Mouse (Mus musculus): ENCODE measurements at regions not wholly inside any gene's neighbourhood (a gene's known extent, or its start where the extent isn't known, plus 50 kb on each side); places are given as distances from the start of the nearest gene placed in this dataset.
A peak's percentile ranks its signal among the peaks of the same experiment; 100 is the strongest.

DNA sequence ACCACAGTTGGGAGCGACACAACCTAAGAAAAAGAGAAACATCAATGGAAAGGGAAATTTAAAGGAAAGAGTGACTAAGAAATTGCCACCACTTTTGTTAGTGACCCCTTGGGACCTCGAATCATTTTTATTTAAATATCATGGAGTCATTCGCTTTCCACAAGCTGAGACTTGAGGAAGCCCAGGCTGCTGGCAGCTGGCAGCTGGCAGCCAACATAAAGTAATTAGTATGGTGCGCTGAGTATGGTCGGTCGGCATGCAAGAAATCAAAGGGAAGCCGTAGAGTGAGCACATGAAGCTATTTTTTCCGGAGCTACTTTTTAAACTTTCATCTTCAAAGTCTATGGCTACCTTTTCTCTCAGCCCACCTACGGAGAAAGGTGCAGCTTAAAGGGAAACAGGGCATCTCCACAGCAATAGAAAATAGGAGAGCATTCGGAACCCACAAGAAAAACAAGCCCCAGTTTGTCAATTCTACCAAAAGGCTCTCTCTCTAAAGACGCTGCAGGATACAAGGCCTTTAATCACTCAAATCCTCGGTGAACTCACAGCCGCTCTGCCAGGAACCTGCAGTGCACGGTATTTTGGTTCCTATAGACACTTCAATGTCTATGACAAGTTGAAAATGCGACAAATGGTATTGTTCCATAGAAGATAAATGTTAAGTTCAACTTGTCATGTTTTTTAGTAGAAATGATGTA is 206.6 kb upstream of the Tll1 start:
- DNase-seq: no peak

DNA sequence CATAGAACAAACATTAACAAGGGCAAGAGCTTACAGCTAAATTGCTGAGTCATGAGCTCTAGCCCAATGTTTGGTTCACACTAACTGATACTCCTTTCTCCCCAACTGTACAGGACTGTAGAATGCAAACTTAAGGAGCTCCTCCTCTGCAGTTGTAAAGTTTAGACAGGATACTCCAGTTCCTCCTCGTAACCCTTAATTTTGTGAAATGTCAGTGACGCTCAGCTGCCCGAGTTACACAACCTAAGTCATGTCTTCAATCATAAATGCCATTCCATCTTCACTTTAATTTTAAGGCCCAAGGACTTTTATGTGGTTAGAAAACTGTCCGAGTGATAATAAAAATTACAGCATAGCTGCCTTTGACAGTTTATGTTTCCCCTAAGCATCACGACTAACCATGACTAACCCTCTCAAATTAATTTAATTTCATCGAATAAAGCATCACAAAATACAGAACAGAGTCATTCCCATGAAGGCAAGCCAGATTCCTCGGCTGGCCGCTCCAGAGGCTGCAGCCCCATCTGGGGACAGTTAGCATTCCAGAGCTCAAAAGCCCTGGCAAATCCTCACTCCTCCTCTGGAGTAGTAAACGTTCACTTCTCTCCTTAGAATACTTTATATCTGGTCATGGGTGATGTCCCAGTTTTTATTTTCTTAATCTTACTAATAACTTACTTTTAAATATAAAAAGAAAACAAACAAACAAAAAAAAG is 200.9 kb upstream of the Tll1 start:
- no peak for DNase-seq

DNA sequence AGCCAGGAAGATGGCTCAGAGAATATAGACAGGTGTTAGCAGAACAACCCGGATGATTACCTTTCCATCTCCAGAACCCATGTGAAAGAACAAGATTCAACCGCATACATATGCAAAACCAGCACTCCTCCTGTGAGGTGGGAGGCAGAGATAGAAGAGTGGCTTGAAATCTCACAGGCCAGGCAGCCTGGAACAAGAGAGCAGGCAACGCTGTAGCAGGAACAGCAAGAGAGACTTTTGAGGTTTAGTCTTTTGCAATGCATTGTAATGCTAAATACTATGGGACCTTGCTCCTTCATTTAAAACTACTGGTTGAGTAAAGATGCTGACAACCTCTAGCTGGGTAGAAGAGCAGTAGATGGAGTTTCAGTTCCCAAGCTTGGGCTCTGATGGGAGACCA is 193.5 kb upstream of the Tll1 start:
- no peak for DNase-seq

DNA sequence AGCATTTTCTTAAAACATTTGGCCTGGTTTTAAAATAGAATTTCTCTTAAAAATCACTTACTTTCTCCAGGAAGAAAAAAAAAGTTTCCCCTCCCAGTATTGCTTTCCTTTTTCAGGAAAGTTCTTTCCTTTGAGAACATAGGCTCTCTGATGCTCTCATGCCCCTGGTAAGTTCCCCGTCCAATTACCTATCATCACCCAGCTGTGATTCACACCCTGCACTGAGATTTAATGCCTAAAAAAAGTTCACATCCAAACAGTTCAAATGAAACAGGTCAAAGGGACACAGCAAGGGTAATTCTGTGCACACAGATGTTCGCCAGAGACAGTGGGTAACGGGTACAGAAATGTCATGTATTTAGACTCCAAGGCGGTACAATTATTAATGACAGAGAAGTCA is 191.8 kb upstream of the Tll1 start:
- no peak for DNase-seq

DNA sequence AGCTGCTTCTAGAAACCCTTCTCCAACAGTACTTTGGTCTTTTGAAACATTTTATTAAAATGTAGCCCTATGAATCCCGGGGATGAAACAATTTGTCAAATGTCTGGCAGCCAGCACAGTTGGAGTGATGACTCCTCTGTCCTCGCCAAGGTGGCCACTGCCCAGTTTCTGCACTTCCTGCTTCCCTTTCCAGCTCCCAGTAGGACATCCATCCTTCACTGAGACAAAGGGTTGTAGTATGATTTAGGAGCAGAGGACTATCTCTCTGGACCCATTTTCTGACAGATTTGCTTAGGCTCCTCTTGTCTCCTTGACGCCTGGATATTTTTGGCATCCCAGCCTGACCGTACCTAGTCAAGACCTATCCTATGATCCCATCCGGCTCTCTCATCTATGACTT is 189.7 kb upstream of the Tll1 start:
- DNase-seq: peak; percentile 60 to 64

DNA sequence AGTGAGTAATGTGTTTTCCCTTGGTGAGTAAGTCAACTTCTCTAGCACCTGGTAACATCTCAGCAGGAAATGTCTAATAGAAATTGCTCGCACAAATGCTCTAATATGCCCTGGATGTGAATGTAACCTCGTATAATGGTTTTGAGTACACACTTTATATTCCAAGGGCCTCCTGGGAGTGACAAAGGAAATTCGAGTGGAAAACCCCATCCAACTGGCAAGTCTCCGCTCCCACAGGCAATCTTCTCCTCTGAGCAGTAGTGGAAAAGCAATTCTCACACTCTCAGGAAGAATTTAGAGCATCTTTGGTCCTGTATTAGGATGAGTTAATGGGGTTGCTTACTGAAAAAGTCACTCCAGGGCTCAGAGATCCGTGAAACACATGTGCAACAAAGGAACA is 183.4 kb upstream of the Tll1 start:
- no peak for DNase-seq

DNA sequence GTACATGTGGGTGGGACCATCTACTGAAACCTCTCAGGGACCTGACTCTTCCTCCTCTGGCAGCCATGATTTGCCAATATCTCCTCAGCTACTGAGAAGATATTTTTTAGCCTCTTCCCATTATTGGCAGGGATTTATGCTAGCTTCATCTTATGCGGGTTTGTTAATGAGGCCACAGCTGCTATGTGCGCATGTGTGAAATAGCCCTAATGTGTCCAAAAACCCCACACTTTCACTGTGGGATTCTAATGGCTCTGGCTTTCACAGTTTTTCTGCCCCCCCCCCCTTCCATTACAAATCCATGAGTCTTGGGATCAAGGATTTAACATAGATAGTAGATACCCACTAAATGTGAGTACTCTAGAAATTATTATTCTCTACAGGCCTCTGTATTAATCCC is 182.2 kb upstream of the Tll1 start:
- no peak for DNase-seq

DNA sequence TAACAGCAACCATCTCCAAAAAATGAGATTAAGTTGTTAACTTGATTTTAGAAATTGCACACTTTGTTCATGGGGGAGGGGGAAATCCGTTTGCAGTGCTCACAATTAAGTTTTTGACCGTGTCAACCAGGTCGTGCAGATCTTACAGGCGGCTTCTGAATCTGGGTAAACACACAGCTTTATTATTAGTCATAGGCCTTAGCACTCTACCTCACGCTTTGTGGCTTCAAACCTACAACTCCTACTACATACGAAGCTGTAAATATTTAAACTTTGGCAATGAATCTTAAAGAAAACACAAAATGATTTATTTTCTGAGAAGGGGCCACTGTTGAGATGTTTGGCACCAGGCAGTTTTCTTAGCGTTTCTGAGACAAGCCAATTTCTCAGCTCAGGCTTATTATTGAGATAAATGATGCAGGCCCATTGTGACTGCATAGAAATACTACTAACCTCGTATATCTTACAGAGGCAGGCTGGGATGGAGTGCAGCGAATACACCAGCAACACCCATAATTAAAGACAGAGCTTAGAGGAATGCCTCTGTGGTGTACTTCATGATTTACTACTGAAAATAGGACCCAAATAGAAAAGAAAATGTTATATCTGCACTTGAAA is 173.8 kb upstream of the Tll1 start:
- no peak for DNase-seq

DNA sequence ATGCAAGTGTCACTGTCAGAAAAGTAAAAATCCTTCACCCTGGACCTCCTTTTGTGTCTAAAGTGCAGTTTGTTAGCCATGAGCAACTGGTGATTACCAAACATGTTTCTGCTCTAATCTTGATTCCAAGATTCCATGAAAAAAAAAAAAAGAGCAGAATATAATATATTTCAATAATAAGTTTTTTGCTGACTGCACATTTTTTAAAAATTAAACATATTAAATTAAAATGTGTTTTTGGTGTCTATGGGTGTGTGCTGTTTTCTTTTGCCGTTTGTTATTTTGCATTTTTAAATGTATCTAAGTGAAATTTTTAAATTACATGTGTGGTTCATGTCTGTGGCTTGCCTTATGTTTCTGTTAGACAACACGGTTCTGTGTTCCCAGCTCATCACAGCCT is 171.8 kb upstream of the Tll1 start:
- DNase-seq: no peak

DNA sequence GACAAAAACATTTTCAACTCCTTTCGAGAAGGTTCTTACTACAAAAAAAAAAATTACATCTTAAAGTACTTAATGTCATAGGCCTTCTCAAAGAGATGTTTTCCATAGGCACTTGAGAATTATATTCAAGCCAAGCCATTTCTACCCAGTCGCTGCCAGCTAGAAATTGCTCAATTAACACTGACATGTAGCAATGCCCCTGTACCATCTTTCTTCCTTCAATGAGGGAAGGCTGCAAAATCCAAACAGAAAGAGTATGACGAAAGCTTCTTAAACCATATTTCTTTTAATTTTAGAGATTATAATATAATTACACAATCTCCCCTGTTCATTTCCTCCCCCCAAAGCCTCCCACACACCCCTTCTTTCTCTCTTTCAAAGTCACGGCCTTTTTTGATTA is 169.4 kb upstream of the Tll1 start:
- no peak for DNase-seq

DNA sequence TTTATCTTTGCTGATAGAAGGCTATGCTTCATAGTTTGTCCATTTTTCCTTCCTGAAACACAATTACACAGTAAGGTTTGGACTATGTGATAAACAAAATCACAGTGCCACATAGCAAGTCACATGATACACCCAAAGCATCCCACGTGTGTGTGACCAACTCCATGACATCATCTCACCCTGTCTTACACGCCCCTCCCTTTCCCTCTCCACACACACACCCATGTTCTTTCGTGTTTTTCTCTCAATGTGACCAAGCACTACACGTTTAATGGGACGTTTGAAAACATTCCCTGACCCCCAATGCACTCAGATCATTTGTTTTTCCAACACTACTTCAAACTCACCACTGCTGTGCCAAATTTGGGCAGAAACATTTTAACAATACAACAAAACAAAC is 168.9 kb upstream of the Tll1 start:
- no peak for DNase-seq

DNA sequence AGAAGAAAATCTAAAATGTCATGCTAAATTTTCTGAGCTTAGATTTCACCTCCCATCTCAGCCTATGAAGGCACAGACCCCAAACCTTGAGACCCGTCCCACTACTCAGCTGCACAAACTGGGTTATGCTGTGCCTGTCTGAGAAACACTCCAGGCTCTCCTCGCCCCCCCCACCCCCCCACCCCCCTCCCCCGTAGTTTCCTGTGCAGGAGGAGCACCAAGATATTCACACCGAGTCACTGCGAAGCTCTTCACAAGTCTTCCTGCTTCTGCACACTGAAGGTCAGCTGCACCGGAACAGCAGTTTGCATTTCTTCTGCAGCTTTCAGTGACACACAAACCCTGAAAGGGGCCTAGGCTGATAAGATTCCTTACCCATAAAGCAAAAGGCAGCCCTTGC is 163.9 kb upstream of the Tll1 start:
- DNase-seq: no peak

DNA sequence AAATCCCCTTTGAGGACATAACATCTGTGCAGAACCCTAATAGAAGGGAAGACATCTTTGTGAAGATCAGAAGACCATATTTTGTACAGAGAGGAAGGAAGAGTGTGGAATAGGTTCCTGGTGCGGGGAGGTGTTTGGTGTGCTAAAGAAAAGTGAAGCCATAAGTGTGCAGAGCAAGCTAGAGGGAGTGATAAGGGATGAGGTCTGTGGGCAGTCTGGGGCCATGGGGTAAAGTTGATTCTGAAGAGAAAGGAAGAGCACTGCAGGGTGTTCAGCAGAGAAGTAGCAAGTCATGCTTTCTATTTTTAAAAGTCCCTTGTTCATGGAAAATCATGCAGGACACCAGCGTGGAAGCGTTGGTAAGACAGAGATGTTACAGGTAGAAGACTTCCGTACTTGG is 161.8 kb upstream of the Tll1 start:
- no peak for DNase-seq

DNA sequence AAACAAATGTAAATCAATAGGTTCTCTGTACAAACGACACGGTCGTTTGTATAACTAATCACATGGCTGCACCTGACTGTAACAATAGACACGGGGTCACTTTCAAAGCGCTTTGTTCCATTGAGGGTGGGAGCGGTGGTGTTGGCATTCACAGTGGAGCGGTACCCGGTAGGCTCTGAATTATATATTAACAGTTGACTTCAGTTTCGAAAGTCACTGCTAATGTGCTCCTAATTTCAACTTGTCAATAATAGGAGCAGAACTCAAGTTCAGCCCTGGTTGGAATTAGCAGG is 160.8 kb upstream of the Tll1 start:
- DNase-seq: no peak

DNA sequence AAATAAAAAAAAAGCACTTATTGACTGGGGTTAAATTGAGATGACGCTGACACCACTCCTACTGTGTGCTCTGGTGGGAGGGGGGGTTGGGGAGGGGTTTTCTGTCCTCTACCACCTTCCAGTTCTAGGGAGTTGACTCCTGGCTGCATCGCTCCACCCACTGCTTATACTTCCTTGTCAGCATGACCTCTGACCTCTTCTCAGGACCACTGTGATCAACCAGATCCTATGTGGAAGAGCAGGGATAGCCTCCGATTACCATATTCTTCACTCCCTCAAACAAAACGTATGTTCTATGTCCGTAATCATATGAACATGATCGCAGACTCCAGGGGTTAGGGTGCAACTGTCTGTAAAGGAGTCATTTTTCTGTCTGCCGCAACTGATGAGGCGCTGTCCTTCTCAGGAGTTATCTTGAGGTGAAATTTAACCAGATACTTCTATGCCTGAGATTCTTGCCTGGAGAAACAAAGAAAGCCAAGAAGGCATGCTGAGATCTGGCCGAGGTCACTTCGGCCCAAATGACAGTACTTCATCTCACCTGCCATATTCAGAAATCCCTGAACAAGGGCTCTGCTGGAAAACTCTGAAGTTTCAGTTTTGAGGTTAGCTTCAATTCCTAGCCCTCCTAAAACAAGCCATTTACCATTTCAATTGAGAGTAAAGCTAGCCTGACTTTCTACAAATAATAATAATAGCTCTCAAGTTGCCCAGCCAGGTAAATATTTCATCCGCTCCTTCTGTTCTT is 160.3 kb upstream of the Tll1 start:
- DNase-seq: no peak

DNA sequence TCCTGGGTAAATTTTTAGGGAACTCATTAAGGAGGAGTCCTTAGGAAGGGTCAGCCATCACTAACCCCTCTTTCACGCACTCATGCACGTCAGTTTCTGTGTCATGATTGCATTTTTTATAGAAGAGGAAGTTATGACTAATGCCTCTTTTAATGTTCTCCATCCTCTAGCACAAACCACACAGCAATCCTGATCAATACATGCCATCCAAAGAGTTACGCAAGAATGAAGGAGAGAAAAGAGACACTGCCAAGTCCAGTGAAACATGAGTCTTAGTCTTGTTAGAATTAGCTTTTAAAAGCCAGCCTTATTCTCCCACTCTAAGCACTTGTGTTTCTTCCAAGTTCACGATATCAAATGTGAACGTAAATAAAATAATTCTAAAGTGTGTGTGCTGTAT is 151.0 kb upstream of the Tll1 start:
- DNase-seq: no peak

DNA sequence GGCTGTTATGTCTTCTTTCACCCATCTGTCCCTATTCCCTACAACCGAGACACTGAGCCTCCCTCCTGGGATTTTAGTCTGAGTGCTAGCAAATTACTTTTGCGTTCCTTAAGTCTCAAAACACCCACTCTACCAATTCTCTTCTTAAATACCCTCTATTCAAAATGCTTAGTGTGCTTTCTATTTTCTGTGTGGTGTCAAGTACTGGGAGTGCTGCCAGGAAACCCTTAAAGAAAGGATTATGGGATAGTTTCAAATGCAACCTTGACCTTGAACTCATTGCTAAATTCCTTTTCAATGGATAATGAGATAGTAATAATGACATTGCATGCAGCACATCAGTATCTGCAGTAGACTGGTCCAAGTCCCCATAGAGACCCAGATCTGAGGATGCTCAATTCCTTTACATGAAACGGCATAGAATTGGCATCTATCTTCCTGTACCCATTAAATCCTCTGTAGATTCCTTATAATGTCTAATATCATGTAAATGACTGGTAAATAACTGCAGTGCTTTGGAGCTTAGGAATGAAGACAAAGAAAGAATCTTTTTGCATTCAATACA is 142.1 kb upstream of the Tll1 start:
- DNase-seq: no peak

DNA sequence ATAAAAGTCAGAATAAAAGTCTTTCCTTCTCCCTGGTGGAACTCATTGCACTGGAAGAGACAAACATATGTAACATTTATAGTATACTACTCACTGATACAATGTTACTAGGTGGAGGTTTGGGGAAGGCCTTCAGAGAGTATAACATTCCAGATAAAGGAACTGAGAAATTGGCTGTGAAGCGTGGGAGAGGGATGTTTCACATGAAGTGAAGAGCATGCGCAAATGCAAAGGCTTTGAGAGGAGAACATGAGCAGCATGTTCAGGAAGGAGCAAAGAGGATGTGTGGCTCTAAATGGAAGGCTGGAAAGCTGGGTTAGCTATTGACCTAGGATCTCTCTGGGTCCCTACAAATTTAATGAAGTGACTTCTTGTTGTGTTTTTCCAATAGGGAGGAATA is 141.4 kb upstream of the Tll1 start:
- no peak for DNase-seq

DNA sequence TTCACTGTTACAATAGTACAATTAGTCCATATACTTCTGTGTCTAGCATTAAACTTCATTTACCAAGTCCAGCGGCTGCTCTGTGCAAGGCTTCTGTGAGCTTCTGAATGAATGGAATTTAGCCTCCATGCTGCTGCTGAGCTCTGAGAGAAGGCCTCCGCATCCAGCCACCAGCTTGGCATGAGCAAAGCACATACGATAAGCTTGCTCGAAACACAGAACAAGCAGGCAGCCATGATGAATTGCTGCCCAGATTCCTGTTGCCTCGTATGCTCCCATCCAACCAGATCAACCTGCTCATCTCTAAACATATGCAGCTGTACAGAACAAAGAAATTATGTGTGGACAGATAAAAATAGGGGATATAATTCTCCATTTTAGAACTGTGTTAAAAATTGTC is 140.4 kb upstream of the Tll1 start:
- no peak for DNase-seq

DNA sequence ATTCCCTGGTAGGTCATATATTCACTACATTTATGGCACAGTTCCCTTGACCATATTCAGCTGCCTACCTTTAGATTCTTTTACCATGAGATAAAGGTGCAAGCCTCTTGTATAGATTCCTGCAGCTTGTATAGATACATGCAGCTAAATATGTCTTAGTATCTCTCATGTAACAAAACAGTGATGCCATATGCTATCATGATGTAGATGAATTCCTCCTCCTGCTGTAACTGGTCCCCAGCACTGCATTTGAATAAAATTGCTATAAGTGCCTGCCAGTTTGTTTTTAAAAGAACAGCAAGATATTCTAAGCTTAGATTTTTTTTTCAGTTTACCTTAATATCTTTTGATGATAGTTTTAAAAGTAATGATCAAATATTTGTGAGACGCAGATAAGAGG is 138.9 kb upstream of the Tll1 start:
- DNase-seq: no peak

DNA sequence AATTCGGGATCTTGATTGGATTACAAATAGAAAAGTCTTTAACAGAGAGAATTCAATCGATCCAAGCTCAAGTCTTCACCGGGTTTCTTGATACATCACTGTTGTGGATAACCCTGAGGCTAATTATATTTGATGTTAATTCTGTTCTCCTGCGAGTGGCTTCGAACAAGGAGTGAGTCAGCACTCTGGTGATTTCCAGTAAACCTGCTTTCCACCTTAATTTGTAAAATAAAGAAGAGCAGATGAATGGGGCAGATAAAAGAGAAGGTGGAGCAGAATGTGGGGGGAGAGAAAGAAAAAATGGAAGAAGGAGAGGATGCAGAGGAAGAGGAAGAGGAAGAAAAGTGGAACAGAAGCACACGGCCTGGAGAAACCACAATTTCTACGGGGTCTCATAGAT is 137.5 kb upstream of the Tll1 start:
- no peak for DNase-seq

DNA sequence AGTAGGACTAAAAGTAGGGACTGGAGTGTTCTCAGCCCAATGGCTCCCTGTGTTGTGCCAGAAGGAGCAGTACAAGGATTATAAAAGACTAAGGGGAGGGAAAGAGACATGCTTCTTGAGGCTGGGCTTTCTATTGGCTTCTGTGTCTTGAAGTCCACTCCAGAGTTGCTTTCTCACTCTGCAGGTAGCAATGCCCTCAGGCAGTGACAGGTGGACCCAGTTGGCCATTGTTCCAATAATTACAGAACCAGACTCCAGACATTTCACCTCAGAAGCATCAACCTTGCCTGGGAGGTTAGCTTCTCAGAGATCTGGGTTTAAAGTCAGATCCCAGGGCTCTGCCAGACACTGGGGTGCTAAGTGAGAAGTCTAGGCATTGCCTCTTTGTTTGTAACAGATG is 136.3 kb upstream of the Tll1 start:
- peak; percentile 11 to 15 for DNase-seq

DNA sequence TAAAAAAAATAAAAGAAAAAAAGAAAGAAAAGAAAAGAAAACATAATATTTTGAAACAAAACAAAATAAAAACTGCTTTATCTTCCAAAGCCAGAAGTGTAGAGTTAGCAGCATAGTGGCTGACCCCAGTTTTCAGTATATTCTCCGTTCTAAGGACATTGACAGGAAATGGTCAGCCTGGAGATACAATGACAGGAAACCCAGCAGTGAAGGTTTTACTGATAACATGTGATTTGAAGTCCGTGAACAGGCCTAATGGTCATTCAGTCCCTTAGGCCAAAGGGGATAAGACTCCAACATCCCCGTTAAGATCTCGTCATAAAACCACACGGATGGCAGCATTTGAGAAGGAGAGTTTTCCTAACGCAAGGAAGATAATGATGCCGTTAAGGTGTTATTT is 131.3 kb upstream of the Tll1 start:
- no peak for DNase-seq

DNA sequence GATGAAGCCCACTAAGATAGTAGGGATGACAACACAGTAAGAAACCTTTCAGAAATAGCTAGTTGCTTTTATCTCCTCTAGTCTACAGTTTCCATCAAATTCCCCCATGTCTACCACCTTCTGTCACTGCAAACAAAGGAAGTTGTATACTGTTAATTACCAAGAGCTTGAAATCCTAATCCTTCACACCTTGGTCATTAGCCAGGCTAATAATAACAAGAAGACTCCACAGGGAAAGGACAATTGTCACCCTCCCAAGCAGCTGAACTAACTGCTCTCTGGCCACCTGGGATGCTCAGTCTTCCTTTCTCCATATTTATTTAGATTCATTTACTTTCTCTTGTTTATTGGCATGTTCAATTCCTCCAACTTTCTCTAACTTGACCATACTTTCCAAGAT is 130.5 kb upstream of the Tll1 start:
- no peak for DNase-seq

Measured in cerebellum, postnatal 36 days (tissue).